Mouse (Mus musculus) C2C12 (cell line): ENCODE measurements around the gene Gsg1l.

Experiments
- CEBPB ChIP-seq: IDR thresholded peaks from one replicate; pipeline ENCODE4 v1.6.1; 2011; ENCODE audit warnings: low read depth, mild to moderate bottlenecking, control low read depth, moderate library complexity
- CTCF ChIP-seq: IDR thresholded peaks from one replicate; pipeline ENCODE4 v1.5.1; 2011; ENCODE audit not compliant: control insufficient read depth, insufficient read depth, insufficient read length
- MAX ChIP-seq: IDR thresholded peaks from one replicate; pipeline ENCODE4 v1.6.1; 2011; ENCODE audit warnings: mild to moderate bottlenecking, control low read depth
- MYOD1 ChIP-seq: IDR thresholded peaks from one replicate; pipeline ENCODE4 v1.6.1; 2011; ENCODE audit warnings: low read depth; ENCODE audit not compliant: control insufficient read depth, insufficient read length
- MYOG ChIP-seq: IDR thresholded peaks from one replicate; pipeline ENCODE4 v1.6.1; 2011; ENCODE audit not compliant: control insufficient read depth, insufficient read length; ENCODE audit errors: extremely low read depth
- USF1 ChIP-seq: IDR thresholded peaks from one replicate; pipeline ENCODE4 v1.6.1; 2011; ENCODE audit warnings: low read depth, mild to moderate bottlenecking, control low read depth, moderate library complexity

DNA sequence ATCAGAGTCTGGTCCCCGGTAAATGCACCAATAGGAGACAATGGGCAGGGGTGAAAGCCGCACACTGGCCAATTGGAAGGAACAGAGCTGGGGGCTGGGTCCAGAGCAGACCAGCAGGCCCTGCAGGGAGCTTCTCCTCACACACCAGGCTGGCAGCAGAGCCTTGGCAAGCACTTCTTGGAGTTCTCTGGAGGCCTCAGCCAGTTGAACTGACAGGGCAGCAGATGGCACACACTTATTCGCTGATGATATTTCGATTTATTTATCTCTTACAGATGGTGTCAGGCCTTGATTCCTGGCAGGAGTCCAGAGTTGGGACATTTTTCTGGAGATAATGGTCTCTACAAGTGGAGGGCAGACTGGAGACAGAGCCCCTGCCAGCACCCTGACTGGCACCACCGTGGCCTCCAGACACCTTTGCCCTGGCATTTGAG lies 49.4 kb downstream of the Gsg1l start:
- TF ChIP-seq CTCF (no peak), MYOG (no peak), MYOD1 (no peak), USF1 (no peak), CEBPB (no peak), MAX (no peak)
